Mouse (Mus musculus) heart, embryonic 10.5 days (tissue): ENCODE data around the gene Nek4. TPM values are rescaled to one million over a fixed set of nuclear protein-coding genes. Genes with fewer than 3 reads are reported as not detected.

Experiments used
- DNase-seq: peaks from one replicate; pipeline ENCODE4 v3.0.0-alpha.2; 2017; ENCODE audit warnings: low spot score
- H3K27ac ChIP-seq: fragments of 300-500 bp; sonication (generic); 2 replicates; pipeline ENCODE4 v1.5.1; 2016; ENCODE audit warnings: mild to moderate bottlenecking
- H3K27me3 ChIP-seq: fragments of 300-500 bp; sonication (generic); 2 replicates; pipeline ENCODE4 v1.6.1; 2016; ENCODE audit warnings: mild to moderate bottlenecking; ENCODE audit not compliant: poor library complexity, insufficient read depth, severe bottlenecking
- H3K36me3 ChIP-seq: fragments of 300-500 bp; sonication (generic); 2 replicates; pipeline ENCODE4 v1.6.1; 2016; ENCODE audit warnings: mild to moderate bottlenecking, moderate library complexity
- H3K4me1 ChIP-seq: fragments of 300-500 bp; sonication (generic); 2 replicates; pipeline ENCODE4 v1.6.1; 2016; ENCODE audit warnings: mild to moderate bottlenecking
- H3K4me3 ChIP-seq: fragments of 300-500 bp; sonication (generic); 2 replicates; pipeline ENCODE4 v1.5.1; 2016; ENCODE audit warnings: mild to moderate bottlenecking, moderate library complexity
- H3K9me3 ChIP-seq: fragments of 300-500 bp; sonication (generic); 2 replicates; pipeline ENCODE4 v1.6.1; 2016; ENCODE audit warnings: mild to moderate bottlenecking, moderate library complexity
- WGBS: fragments of 180-500 bp; shearing (Covaris S2); methylation state at CpG from one replicate; pipeline ENCODE4 v1.1.7; 2016; 5-methylcytosine and 5-hydroxymethylcytosine counted together
- polyA plus RNA-seq: library from polyadenylated mRNA; unstranded; fragments of >200 nt; fragmentation: Nextera tagmentation; extraction: Ambion mirVana; gene quantifications from 2 replicates; pipeline ENCODE4 v1.2.1, GENCODE M21; 2016

Nek4 gene
- polyA plus RNA-seq, 1 experiment from 2014 or later, result 13.4 TPM

DNA sequence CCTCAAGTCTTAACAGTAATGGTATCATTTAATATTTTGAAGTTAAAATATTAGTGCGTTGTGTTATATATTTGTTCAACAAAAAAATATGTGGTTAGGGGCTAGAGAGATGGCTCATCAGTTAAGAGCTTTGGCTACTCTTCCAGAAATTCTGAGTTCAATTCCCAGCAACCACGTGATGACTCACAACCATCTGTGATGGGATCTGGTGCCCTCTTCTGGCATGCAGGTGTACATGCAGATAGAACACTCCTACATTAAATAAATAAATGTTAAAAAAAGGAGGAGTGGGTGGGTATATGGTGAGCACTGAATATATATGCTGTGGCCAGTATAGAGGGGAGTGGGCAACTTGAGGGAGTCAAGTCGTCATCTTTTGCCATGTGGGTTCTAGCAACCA, 74.6 kb downstream of the Nek4 start:
- 77% methylated on average over 3 of the region's 3 CpGs for WGBS
- no peaks in the 10 kb centered on the region for H3K27me3 ChIP-seq
- no peak overlapping the region for H3K27ac ChIP-seq
- H3K4me3 ChIP-seq, result no peak overlapping the region
- no peaks in the 10 kb centered on the region for H3K4me1 ChIP-seq
- no peak for DNase-seq
- H3K36me3 ChIP-seq, result peaks cover 89% of the 10 kb centered on the region
- no peaks in the 10 kb centered on the region for H3K9me3 ChIP-seq

Other genes with a start within 250 kb of the Nek4 start
- gene Sfmbt1, start 236.5 kb upstream of the Nek4 start, polyA plus RNA-seq, result 11.0 and 13.0 TPM in 2 replicates
- gene Tmem110, start 125.8 kb upstream of the Nek4 start, polyA plus RNA-seq, result 18.3 and 25.1 TPM in 2 replicates
- gene Mustn1, start 72.2 kb upstream of the Nek4 start, polyA plus RNA-seq, result 0.90 and 0.99 TPM in 2 replicates
- gene Itih4, start 64.9 kb upstream of the Nek4 start, polyA plus RNA-seq, result 0.40 TPM in 1 of 2 replicates, not detected in the other
- 0.64 and 5.0 TPM in 2 replicates for gene Itih3, start 27.6 kb upstream of the Nek4 start, polyA plus RNA-seq
- 0.16 and 2.1 TPM in 2 replicates for gene Itih1, start 8.1 kb upstream of the Nek4 start, polyA plus RNA-seq
- gene Glt8d1, start 50.0 kb downstream of the Nek4 start, polyA plus RNA-seq, result 41.2 and 46.7 TPM in 2 replicates
- 290 and 338 TPM in 2 replicates for gene Spcs1, start 50.3 kb downstream of the Nek4 start, polyA plus RNA-seq
- gene Pbrm1, start 67.8 kb downstream of the Nek4 start, polyA plus RNA-seq, result 121 and 132 TPM in 2 replicates
- gene Gnl3, start 67.8 kb downstream of the Nek4 start, polyA plus RNA-seq, result 85.5 and 133 TPM in 2 replicates
- gene Smim4, start 177.6 kb downstream of the Nek4 start, polyA plus RNA-seq, result 66.2 and 73.3 TPM in 2 replicates
- 422 and 507 TPM in 2 replicates for gene Nt5dc2, start 179.7 kb downstream of the Nek4 start, polyA plus RNA-seq
- 28.9 and 30.2 TPM in 2 replicates for gene Stab1, start 217.3 kb downstream of the Nek4 start, polyA plus RNA-seq